Mouse (Mus musculus): ENCODE results near the gene Lrrc75b. TPM values are rescaled to one million over a fixed set of nuclear protein-coding genes. Genes with fewer than 3 reads are reported as not detected.
"Not testable (repeated sequence)": the region's sequence is repeated elsewhere in the genome, so short reads cannot be mapped to it uniquely, and the experiment has no call there.

Gene Lrrc75b
- polyA plus RNA-seq, 1 experiment from 2014 or later, result 1.0 TPM

- Histone ChIP-seq H3K27ac (ENCODE audit: low read depth, low read length) (no peak overlapping the region), H3K4me2 (no peak overlapping the region)
- ATAC-seq (replicated peaks; ENCODE audit: insufficient number of reproducible peaks, low FRiP score, low TSS enrichment), result no peak
These were observed 25.2 kb downstream of the Lrrc75b start for GRCm38 (mm10) chr10:75534934-75535333.

GRCm38 (mm10) chr10:75534216-75534615 lies 25.9 kb downstream of the Lrrc75b start:
- H3K27ac ChIP-seq (ENCODE audit: low read depth, low read length), result no peak overlapping the region
- H3K4me3 ChIP-seq (ENCODE audit: low read depth, low read length), result no peak overlapping the region
- 89% methylated on average over 8 of the region's 8 CpGs for WGBS (ENCODE audit: insufficient replicate concordance)
- H3K4me2 ChIP-seq, result no peak overlapping the region
- H3K27me3 ChIP-seq (ENCODE audit: control insufficient read depth, insufficient read depth, low read length), result no peaks in the 10 kb centered on the region
- no peak for ATAC-seq (replicated peaks; ENCODE audit: insufficient number of reproducible peaks, low FRiP score, low TSS enrichment)
- H3K9ac ChIP-seq (ENCODE audit: low read depth, low read length), result no peak overlapping the region
- no peaks in the 10 kb centered on the region for H3K9me3 ChIP-seq (replicated peaks; ENCODE audit: control insufficient read depth, low read length)
- 0 out of 2 replicates have a peak, but pooled peaks cover 2% of the 10 kb centered on the region for H3K4me1 ChIP-seq (ENCODE audit: control insufficient read depth, insufficient read depth, low read length)
- H3K36me3 ChIP-seq (ENCODE audit: control insufficient read depth, insufficient read depth, low read length), result peaks cover 16% of the 10 kb centered on the region

More at GRCm38 (mm10) chr10:75534934-75535333, 25.2 kb downstream of the Lrrc75b start:
- no peak overlapping the region for H3K4me3 ChIP-seq (ENCODE audit: low read depth, low read length)
- 0 out of 2 replicates have a peak, but pooled peaks cover 2% of the 10 kb centered on the region for H3K4me1 ChIP-seq (ENCODE audit: control insufficient read depth, insufficient read depth, low read length)
- H3K9me3 ChIP-seq (replicated peaks; ENCODE audit: control insufficient read depth, low read length), result no peaks in the 10 kb centered on the region
- no peaks in the 10 kb centered on the region for H3K27me3 ChIP-seq (ENCODE audit: control insufficient read depth, insufficient read depth, low read length)
- 74% methylated on average over 8 of the region's 8 CpGs for WGBS (ENCODE audit: insufficient replicate concordance)
- peaks cover 16% of the 10 kb centered on the region for H3K36me3 ChIP-seq (ENCODE audit: control insufficient read depth, insufficient read depth, low read length)
- no peak overlapping the region for H3K9ac ChIP-seq (ENCODE audit: low read depth, low read length)

- Histone ChIP-seq H3K9me3 (replicated peaks; ENCODE audit: control insufficient read depth, low read length) (no peaks in the 10 kb centered on the region), H3K36me3 (ENCODE audit: control insufficient read depth, insufficient read depth, low read length) (peaks cover 16% of the 10 kb centered on the region), H3K27ac (ENCODE audit: low read depth, low read length) (no peak overlapping the region), H3K4me1 (ENCODE audit: control insufficient read depth, insufficient read depth, low read length) (0 out of 2 replicates have a peak, but pooled peaks cover 2% of the 10 kb centered on the region), H3K9ac (ENCODE audit: low read depth, low read length) (no peak overlapping the region), H3K27me3 (ENCODE audit: control insufficient read depth, insufficient read depth, low read length) (no peaks in the 10 kb centered on the region), H3K4me2 (no peak overlapping the region), H3K4me3 (ENCODE audit: low read depth, low read length) (no peak overlapping the region)
- WGBS (ENCODE audit: insufficient replicate concordance), result 91% methylated on average over 9 of the region's 9 CpGs
- ATAC-seq (replicated peaks; ENCODE audit: insufficient number of reproducible peaks, low FRiP score, low TSS enrichment), result 0 out of 2 replicates have a peak, but pooled peaks have one; percentile 26
These were observed 28.5 kb downstream of the Lrrc75b start for GRCm38 (mm10) chr10:75531532-75532090.

- Histone ChIP-seq H3K4me2 (no peak overlapping the region), H3K27ac (ENCODE audit: low read depth, low read length) (no peak overlapping the region), H3K27me3 (ENCODE audit: control insufficient read depth, insufficient read depth, low read length) (no peaks in the 10 kb centered on the region), H3K4me3 (ENCODE audit: low read depth, low read length) (no peak overlapping the region), H3K4me1 (ENCODE audit: control insufficient read depth, insufficient read depth, low read length) (0 out of 2 replicates have a peak, but pooled peaks cover 2% of the 10 kb centered on the region), H3K9me3 (replicated peaks; ENCODE audit: control insufficient read depth, low read length) (no peaks in the 10 kb centered on the region), H3K9ac (ENCODE audit: low read depth, low read length) (no peak overlapping the region), H3K36me3 (ENCODE audit: control insufficient read depth, insufficient read depth, low read length) (peaks cover 17% of the 10 kb centered on the region)
- no peak for ATAC-seq (replicated peaks; ENCODE audit: insufficient number of reproducible peaks, low FRiP score, low TSS enrichment)
- 84% methylated on average over 2 of the region's 2 CpGs for WGBS (ENCODE audit: insufficient replicate concordance)
These were observed 29.8 kb downstream of the Lrrc75b start for GRCm38 (mm10) chr10:75530322-75530721.

- H3K36me3 ChIP-seq (ENCODE audit: control insufficient read depth, insufficient read depth, low read length), result peaks cover 17% of the 10 kb centered on the region
- 96% methylated on average over 9 of the region's 9 CpGs for WGBS (ENCODE audit: insufficient replicate concordance)
These were observed 34.7 kb downstream of the Lrrc75b start for GRCm38 (mm10) chr10:75525450-75525849.

GRCm38 (mm10) chr10:75521643-75522042 lies 38.5 kb downstream of the Lrrc75b start:
- H3K9ac ChIP-seq (ENCODE audit: low read depth, low read length), result no peak overlapping the region
- peaks cover 17% of the 10 kb centered on the region for H3K36me3 ChIP-seq (ENCODE audit: control insufficient read depth, insufficient read depth, low read length)
- H3K4me2 ChIP-seq, result no peak overlapping the region
- no peak overlapping the region for H3K4me3 ChIP-seq (ENCODE audit: low read depth, low read length)
- WGBS (ENCODE audit: insufficient replicate concordance), result 90% methylated on average over 4 of the region's 4 CpGs
- no peak overlapping the region for H3K27ac ChIP-seq (ENCODE audit: low read depth, low read length)
- no peak for ATAC-seq (replicated peaks; ENCODE audit: insufficient number of reproducible peaks, low FRiP score, low TSS enrichment)
- no peaks in the 10 kb centered on the region for H3K27me3 ChIP-seq (ENCODE audit: control insufficient read depth, insufficient read depth, low read length)
- H3K4me1 ChIP-seq (ENCODE audit: control insufficient read depth, insufficient read depth, low read length), result peaks cover 11% of the 10 kb centered on the region
- no peaks in the 10 kb centered on the region for H3K9me3 ChIP-seq (replicated peaks; ENCODE audit: control insufficient read depth, low read length)

More at GRCm38 (mm10) chr10:75525450-75525849, 34.7 kb downstream of the Lrrc75b start:
- H3K9me3 ChIP-seq (replicated peaks; ENCODE audit: control insufficient read depth, low read length); ATAC-seq (replicated peaks; ENCODE audit: insufficient number of reproducible peaks, low FRiP score, low TSS enrichment); H3K4me1 ChIP-seq (ENCODE audit: control insufficient read depth, insufficient read depth, low read length); H3K27me3 ChIP-seq (ENCODE audit: control insufficient read depth, insufficient read depth, low read length); H3K4me2 ChIP-seq; H3K27ac ChIP-seq (ENCODE audit: low read depth, low read length); H3K4me3 ChIP-seq (ENCODE audit: low read depth, low read length); H3K9ac ChIP-seq (ENCODE audit: low read depth, low read length): not testable (repeated sequence)

- 88% methylated on average over 5 of the region's 5 CpGs for WGBS (ENCODE audit: insufficient replicate concordance)
- Histone ChIP-seq H3K9me3 (replicated peaks; ENCODE audit: control insufficient read depth, low read length) (no peaks in the 10 kb centered on the region), H3K27me3 (ENCODE audit: control insufficient read depth, insufficient read depth, low read length) (no peaks in the 10 kb centered on the region), H3K4me1 (ENCODE audit: control insufficient read depth, insufficient read depth, low read length) (peaks cover 21% of the 10 kb centered on the region), H3K4me2 (no peak overlapping the region), H3K27ac (ENCODE audit: low read depth, low read length) (no peak overlapping the region), H3K4me3 (ENCODE audit: low read depth, low read length) (no peak overlapping the region), H3K9ac (ENCODE audit: low read depth, low read length) (no peak overlapping the region), H3K36me3 (ENCODE audit: control insufficient read depth, insufficient read depth, low read length) (peaks cover 13% of the 10 kb centered on the region)
- ATAC-seq (replicated peaks; ENCODE audit: insufficient number of reproducible peaks, low FRiP score, low TSS enrichment), result no peak
These were observed 39.5 kb downstream of the Lrrc75b start for GRCm38 (mm10) chr10:75520581-75520980.

GRCm38 (mm10) chr10:75517758-75518143 lies 42.4 kb downstream of the Lrrc75b start, which contains the start of gene Gucd1:
Gucd1 (minus strand) TSS chr10:75517972.
- peak; percentile 81 for ATAC-seq (replicated peaks; ENCODE audit: insufficient number of reproducible peaks, low FRiP score, low TSS enrichment)
- Histone ChIP-seq H3K4me3 (ENCODE audit: low read depth, low read length) (peak within 1 kb of the TSS; percentile 93), H3K9ac (ENCODE audit: low read depth, low read length) (peak within 1 kb of the TSS; percentile 94), H3K4me2 (peak within 1 kb of the TSS; percentile 88), H3K27me3 (ENCODE audit: control insufficient read depth, insufficient read depth, low read length) (no peaks in the 10 kb centered on the region), H3K9me3 (replicated peaks; ENCODE audit: control insufficient read depth, low read length) (no peaks in the 10 kb centered on the region), H3K4me1 (ENCODE audit: control insufficient read depth, insufficient read depth, low read length) (peaks cover 29% of the 10 kb centered on the region), H3K27ac (ENCODE audit: low read depth, low read length) (peak within 1 kb of the TSS; percentile 89), H3K36me3 (ENCODE audit: control insufficient read depth, insufficient read depth, low read length) (peaks cover 13% of the 10 kb centered on the region)
- under 1% methylated on average over 20 of the region's 20 CpGs for WGBS (ENCODE audit: insufficient replicate concordance)

All from heart, embryonic 11.5 days (tissue).